Mouse (Mus musculus): ENCODE data around the gene Prrx1. TPM values are rescaled to one million over a fixed set of nuclear protein-coding genes. Genes with fewer than 3 reads are reported as not detected.
A peak's percentile ranks its signal among the peaks of the same experiment; 100 is the strongest.

The Prrx1 gene
- polyA plus RNA-seq, 1 experiment from 2014 or later = 0.13 TPM

- no peak for TF ChIP-seq EP300 (IDR thresholded peaks at IDR 0.05; ENCODE audit: low read depth)
- TF ChIP-seq CTCF (IDR thresholded peaks at IDR 0.05; ENCODE audit: low read depth) = no peak
- H3K4me2 ChIP-seq (ENCODE audit: low read depth, low read length) = peak overlapping the region; percentile 58
- no peaks in the 10 kb centered on the region for H3K36me3 ChIP-seq (replicated peaks; ENCODE audit: insufficient read depth, low read length)
- H3K27me3 ChIP-seq (ENCODE audit: insufficient read depth, low read length) = peaks cover 61% of the 10 kb centered on the region
- H3K27ac ChIP-seq (ENCODE audit: low read depth) = no peak overlapping the region
- no peak overlapping the region for H3K9ac ChIP-seq (replicated peaks)
- DNase-seq = no peak
- H3K4me1 ChIP-seq (ENCODE audit: insufficient read depth) = peaks cover 16% of the 10 kb centered on the region
- no peaks in the 10 kb centered on the region for H3K9me3 ChIP-seq (ENCODE audit: low read length)
- WGBS (ENCODE audit: insufficient replicate concordance) = under 1% methylated on average over 21 of the region's 21 CpGs
- peak overlapping the region; percentile 26 for H3K4me3 ChIP-seq (ENCODE audit: low read depth, low read length)
- no peak for ATAC-seq
Observed at GRCm38 (mm10) chr1:163313921-163314725, 613 bp upstream of the Prrx1 start.

- H3K27me3 ChIP-seq (ENCODE audit: insufficient read depth, low read length) = peaks cover 76% of the 10 kb centered on the region
- H3K4me2 ChIP-seq (ENCODE audit: low read depth, low read length) = peak overlapping the region; percentile 72
- peaks cover 16% of the 10 kb centered on the region for H3K4me1 ChIP-seq (ENCODE audit: insufficient read depth)
- H3K9ac ChIP-seq (replicated peaks) = 0 out of 2 replicates have a peak overlapping the region, but pooled peaks have one; percentile 44
- ATAC-seq (peak; percentile 50), DNase-seq (peak; percentile 29)
- no peak for TF ChIP-seq EP300 (IDR thresholded peaks at IDR 0.05; ENCODE audit: low read depth)
- no peak for TF ChIP-seq CTCF (IDR thresholded peaks at IDR 0.05; ENCODE audit: low read depth)
- H3K9me3 ChIP-seq (ENCODE audit: low read length) = no peaks in the 10 kb centered on the region
- peak overlapping the region; percentile 48 for H3K4me3 ChIP-seq (ENCODE audit: low read depth, low read length)
- H3K27ac ChIP-seq (ENCODE audit: low read depth) = no peak overlapping the region
- no peaks in the 10 kb centered on the region for H3K36me3 ChIP-seq (replicated peaks; ENCODE audit: insufficient read depth, low read length)
- WGBS (ENCODE audit: insufficient replicate concordance) = 2% methylated on average over 59 of the region's 59 CpGs
Observed at GRCm38 (mm10) chr1:163311861-163312811, 1.4 kb downstream of the Prrx1 start.

GRCm38 (mm10) chr1:163311006-163311836 lies 2.3 kb downstream of the Prrx1 start:
- H3K4me2 ChIP-seq (ENCODE audit: low read depth, low read length) = peak overlapping the region; percentile 72
- H3K36me3 ChIP-seq (replicated peaks; ENCODE audit: insufficient read depth, low read length) = no peaks in the 10 kb centered on the region
- no peak overlapping the region for H3K9ac ChIP-seq (replicated peaks)
- TF ChIP-seq EP300 (IDR thresholded peaks at IDR 0.05; ENCODE audit: low read depth) = no peak
- no peak for TF ChIP-seq CTCF (IDR thresholded peaks at IDR 0.05; ENCODE audit: low read depth)
- WGBS (ENCODE audit: insufficient replicate concordance) = 16% methylated on average over 13 of the region's 13 CpGs
- no peak overlapping the region for H3K27ac ChIP-seq (ENCODE audit: low read depth)
- ATAC-seq = no peak
- peak overlapping the region; percentile 48; the same call in 1 of the 2 replicates for H3K4me3 ChIP-seq (ENCODE audit: low read depth, low read length)
- no peaks in the 10 kb centered on the region for H3K9me3 ChIP-seq (ENCODE audit: low read length)
- peaks cover 14% of the 10 kb centered on the region for H3K4me1 ChIP-seq (ENCODE audit: insufficient read depth)
- no peak for DNase-seq
- peaks cover 76% of the 10 kb centered on the region for H3K27me3 ChIP-seq (ENCODE audit: insufficient read depth, low read length)

- H3K4me1 ChIP-seq (ENCODE audit: insufficient read depth) = peaks cover 14% of the 10 kb centered on the region
- TF ChIP-seq CTCF (IDR thresholded peaks at IDR 0.05; ENCODE audit: low read depth) = no peak
- no peak for TF ChIP-seq EP300 (IDR thresholded peaks at IDR 0.05; ENCODE audit: low read depth)
- no peak overlapping the region for H3K27ac ChIP-seq (ENCODE audit: low read depth)
- H3K4me3 ChIP-seq (ENCODE audit: low read depth, low read length) = no peak overlapping the region
- no peaks in the 10 kb centered on the region for H3K36me3 ChIP-seq (replicated peaks; ENCODE audit: insufficient read depth, low read length)
- no peaks in the 10 kb centered on the region for H3K9me3 ChIP-seq (ENCODE audit: low read length)
- ATAC-seq (no peak), DNase-seq (no peak)
- peaks cover 66% of the 10 kb centered on the region for H3K27me3 ChIP-seq (ENCODE audit: insufficient read depth, low read length)
- H3K9ac ChIP-seq (replicated peaks) = no peak overlapping the region
- no peak overlapping the region for H3K4me2 ChIP-seq (ENCODE audit: low read depth, low read length)
- 25% methylated on average over 8 of the region's 8 CpGs for WGBS (ENCODE audit: insufficient replicate concordance)
Observed at GRCm38 (mm10) chr1:163310023-163310754, 3.3 kb downstream of the Prrx1 start.

GRCm38 (mm10) chr1:163309466-163309865 lies 4.0 kb downstream of the Prrx1 start:
- no peak overlapping the region for H3K9ac ChIP-seq (replicated peaks)
- no peak overlapping the region for H3K4me2 ChIP-seq (ENCODE audit: low read depth, low read length)
- no peaks in the 10 kb centered on the region for H3K9me3 ChIP-seq (ENCODE audit: low read length)
- no peak for TF ChIP-seq CTCF (IDR thresholded peaks at IDR 0.05; ENCODE audit: low read depth)
- no peak for TF ChIP-seq EP300 (IDR thresholded peaks at IDR 0.05; ENCODE audit: low read depth)
- no peak overlapping the region for H3K27ac ChIP-seq (ENCODE audit: low read depth)
- no peak for ATAC-seq
- H3K36me3 ChIP-seq (replicated peaks; ENCODE audit: insufficient read depth, low read length) = no peaks in the 10 kb centered on the region
- 24% methylated on average over 2 of the region's 2 CpGs for WGBS (ENCODE audit: insufficient replicate concordance)
- H3K4me1 ChIP-seq (ENCODE audit: insufficient read depth) = peaks cover 10% of the 10 kb centered on the region
- no peak for DNase-seq
- peaks cover 61% of the 10 kb centered on the region for H3K27me3 ChIP-seq (ENCODE audit: insufficient read depth, low read length)
- no peak overlapping the region for H3K4me3 ChIP-seq (ENCODE audit: low read depth, low read length)
